Mouse (Mus musculus): Measurements from ENCODE around the gene Fgf3.

GRCm38 (mm10) chr7:144837891-144838488 lies at the start of gene Fgf3:
- no peak for TF ChIP-seq CTCF (IDR thresholded peaks at IDR 0.05; ENCODE audit: borderline replicate concordance, extremely low read depth, insufficient read depth, insufficient read length)
- TF ChIP-seq POLR2A (IDR thresholded peaks at IDR 0.05; ENCODE audit: borderline replicate concordance, extremely low read depth, insufficient read depth, insufficient read length, poor library complexity, severe bottlenecking), result no peak
